Mouse (Mus musculus): ENCODE results near the gene Grm8.
"Not testable (repeated sequence)": the region's sequence is repeated elsewhere in the genome, so short reads cannot be mapped to it uniquely, and the experiment has no call there.

Gene Grm8

DNA sequence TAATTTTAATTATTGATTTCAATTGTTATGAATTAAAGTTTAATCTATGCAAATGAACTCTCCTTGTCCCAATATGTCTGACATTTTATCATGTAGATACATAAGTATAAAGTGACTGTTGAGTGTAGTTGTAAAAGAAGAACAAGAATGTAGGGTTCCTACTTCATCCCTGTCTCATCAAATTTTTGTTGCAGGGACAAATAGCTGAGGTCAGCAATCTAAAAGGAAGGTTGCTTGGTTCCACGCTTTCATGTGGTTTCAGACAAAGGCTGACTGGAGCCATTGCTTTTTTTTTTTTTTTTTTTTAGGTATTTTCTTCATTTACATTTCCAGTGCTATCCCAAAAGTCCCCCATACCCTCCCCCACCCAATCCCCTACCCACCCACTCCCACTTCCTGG, 298.8 kb downstream of the Grm8 start:
- DNase-seq = no peak

DNA sequence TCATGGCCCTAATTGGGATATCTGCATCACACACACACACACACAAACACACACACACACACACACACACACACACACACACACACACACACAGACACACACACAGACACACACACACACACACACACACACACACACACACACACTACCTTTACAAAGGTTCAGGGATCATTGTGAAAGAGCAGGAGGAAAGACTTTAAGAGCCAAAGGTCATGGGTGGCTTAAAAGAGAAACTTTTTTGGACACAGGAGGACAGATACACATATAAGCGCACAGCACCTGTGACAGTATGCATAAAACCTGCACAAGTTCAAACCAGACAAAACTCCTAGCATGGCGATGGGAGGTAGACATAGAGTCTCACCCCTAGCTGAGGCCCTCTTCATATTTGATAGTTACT, 315.2 kb downstream of the Grm8 start:
- not testable (repeated sequence) for DNase-seq

DNA sequence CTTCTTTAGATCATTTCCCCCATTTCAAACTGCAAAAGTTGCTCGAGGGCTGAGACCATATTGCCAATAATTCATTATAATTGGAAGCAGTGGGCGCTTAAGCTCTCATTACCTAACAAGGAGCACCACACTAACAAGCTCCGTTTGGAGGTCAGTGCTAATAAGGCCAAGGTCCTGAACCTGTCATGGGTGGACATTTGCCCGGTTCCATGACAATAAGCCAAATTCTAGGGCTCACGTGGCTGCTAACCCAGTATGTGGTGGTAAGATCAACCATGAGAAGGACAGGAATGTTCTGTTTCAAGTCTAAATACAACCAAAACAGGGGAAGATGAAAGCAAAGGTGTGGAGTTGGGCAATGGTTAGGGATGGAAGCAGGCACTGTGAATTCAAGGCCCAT, 322.2 kb downstream of the Grm8 start:
- no peak for DNase-seq

DNA sequence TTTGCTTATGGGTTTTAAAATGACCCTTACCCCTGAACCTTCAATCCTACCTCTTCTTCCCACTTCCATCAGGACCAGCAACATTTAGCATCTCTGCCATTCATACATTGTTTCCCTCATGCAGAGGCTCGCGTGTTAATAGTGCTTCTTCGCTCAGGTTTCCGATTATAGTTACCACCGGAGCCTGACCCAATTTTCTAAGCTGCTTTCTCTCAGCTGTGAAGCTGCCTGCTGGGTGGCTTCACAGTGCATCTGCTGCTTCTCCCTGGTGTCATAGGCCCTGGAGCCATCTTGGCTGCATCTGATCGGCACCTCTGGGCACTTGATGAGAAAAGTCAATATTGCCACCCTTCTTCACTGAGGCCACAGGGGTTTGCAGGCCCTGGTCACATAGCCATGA, 325.0 kb downstream of the Grm8 start:
- DNase-seq = no peak

DNA sequence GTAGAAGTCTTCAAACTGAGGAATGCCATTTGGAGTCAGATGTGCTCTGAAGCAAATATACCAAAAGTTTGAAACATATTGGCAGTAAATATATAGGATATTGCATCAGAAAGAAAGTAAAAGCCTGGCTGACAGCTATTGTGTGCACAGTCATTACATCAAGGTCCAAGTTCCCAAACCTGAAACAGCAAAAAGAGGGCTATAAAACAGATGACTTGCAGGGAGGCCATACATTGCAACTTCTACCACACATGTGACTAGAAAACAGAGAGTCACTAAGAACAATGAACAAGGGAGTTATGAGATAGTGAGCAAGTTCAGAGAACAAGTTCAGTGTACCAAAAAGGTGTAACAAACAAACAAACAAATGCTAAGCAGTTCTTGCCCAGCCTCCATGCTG, 328.2 kb downstream of the Grm8 start:
- DNase-seq = no peak

DNA sequence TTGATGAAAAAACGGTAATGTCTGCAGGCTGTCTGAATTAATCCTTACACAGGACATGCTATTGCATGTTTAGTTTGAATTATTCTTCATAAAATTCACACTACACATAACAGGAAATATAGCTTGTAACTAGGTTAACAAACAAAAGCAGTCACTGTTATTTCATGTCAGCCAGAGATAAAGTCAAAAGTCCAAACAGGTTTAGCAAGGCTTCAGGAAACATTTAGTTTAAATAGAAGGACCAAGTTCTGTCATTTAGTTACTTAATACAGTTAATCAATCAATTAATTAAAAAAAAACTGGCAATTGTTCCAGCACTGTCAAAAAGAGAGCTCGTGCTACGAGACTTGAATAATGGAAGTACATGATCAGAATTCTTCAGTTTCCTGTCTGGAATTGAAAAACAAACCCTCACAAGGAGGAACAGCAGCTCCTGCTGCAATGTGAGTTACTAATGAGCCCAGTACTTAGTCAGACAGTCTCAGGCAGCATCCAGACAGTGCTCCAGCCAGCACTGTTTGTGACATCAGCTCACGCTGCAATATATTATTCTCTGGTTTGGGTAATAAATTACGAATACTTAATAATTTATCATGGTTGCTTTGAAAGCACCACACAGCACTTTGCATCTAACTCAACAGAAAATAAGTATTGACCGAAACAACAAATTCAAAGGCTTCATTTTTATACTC, 334.0 kb downstream of the Grm8 start:
- DNase-seq = no peak

DNA sequence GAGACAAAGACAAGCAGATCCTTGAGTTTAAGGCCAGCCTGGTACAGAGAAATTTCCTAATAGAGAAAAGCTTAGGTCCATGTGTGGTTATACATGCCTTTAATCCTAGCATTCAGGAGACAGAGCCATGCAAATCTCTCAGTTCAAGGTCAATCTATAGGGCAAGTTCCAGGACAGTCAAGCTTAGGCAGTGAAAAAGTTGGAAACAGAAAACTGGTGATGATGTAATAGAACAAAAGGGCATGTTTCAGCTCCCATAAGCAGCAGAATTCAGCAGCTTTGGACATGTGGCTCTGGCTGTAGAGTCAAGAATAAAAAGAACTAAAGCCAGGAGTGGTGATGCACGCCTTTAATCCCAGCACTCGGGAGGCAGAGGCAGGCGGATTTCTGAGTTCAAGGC, 336.2 kb downstream of the Grm8 start:
- DNase-seq = no peak

DNA sequence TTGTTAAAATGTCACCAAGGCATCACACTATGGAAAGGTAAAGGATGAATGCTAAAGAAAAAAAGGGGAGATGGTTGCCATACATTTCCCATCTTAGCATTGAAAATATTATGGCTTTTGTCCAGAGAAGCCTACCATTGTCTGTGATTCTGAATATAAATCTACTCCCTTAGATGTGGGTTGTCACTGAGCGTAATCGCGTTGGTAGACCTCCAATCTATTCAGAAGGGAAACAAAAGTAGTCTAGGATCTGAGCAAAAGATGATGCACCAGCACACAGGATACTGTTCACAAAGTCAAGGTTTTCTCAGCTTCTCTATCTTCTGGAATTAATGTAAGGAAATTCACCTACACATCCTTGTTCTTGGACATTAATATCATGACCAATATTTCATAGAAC, 345.4 kb downstream of the Grm8 start:
- no peak for DNase-seq

DNA sequence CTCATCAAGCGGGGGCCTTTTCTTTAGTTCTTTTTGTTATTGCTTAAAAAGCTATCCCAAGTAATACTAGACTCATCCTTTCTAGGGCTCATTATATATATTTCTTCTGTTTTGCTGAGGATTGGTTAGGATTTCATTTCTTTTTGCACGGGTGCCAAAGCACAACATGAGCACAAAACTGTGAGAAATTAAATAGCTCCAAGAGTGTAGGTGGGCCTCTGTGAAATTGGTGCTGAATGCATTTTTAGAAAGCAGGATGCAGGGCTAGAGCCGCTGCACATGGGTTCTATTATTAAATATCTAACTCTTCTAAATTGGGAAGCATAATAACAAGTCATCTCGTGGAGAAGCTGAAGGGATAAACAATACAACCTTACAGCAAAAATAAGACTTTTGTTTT, 345.8 kb downstream of the Grm8 start:
- peak; percentile 21 for DNase-seq

DNA sequence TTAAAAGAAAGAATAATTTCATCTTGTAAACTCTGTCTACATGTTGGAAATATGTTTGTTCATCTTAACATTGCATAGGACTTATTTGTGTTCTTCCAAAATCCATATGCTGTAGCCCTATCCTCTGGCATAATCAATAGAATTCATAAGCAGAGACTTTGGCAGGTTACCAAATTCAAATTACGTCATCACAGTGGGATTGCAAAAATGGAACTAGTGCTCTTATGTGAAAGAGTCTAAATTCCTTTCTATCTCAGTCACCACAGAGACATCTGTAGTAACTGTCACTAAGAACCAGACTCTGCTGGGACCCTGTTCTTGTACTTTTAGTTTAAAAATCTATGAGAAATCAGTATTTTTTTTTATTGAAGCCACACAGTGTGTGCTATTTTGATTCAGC, 352.7 kb downstream of the Grm8 start:
- no peak for DNase-seq

DNA sequence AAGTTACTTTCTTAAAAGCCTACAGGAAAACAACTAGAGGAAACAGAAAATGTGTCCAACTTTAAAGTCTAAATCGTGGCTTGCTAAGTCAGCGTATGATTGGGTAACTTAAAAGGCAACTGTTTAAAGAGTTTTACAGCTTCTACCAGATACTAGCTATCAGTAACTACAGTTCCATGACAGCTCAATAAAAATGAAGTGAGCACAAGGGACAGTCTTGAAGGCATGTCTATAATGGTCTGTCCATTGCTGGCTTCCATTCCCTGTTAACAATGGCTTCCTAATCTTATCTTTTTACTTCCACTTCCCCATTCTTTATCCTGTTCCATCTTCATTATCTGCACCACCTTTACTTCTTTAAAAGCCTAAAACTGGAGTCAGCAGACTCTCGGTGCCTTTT, 353.6 kb downstream of the Grm8 start:
- no peak for DNase-seq

DNA sequence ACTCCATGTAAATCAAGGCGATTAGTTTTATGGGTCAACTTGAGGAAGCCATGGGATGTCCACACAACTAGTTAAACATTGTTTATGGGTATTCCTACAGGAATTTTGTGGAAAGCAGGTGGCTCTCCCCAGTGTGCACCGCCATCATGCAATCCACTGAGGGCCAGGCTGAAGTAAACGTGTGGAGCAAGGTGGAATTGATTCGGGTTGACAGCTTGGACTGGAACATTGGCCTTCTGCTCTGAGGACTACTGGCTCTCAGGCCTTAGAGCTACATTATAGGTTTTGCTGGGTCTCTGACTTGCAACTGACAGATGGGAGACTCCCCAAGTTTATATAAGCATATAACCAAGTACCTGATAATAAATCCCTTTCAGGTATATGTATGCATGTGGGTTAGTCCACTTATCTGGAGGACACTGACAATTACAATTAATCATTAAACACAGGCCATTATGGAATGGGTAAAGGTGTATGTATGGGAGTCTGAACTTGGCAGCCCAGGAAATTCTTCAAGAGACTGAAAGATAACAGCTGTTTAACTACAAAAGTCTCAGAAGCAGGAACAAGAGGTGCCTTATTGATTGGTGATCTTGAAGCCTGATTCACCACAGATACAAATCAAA, 359.2 kb downstream of the Grm8 start:
- no peak for DNase-seq

DNA sequence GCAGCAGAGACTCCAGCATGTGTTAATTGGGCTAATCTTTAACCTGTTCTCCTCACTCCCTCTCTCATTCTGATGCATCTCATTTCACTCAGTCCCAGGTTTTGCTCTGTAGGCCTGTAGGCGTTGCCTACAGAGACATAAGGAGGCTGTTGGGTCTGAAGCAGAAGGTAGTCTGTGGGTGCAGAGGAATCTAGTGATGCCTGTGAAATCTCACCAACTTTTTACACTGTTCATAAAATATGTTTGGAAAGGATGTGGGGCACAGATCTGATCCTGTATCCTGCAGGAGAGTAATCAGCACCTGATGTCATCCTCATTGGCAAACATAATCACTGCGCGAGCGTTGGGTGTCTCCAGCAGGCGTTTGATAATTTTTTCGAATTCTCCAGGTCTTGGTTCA, 372.9 kb downstream of the Grm8 start:
- DNase-seq = peak; percentile 34

DNA sequence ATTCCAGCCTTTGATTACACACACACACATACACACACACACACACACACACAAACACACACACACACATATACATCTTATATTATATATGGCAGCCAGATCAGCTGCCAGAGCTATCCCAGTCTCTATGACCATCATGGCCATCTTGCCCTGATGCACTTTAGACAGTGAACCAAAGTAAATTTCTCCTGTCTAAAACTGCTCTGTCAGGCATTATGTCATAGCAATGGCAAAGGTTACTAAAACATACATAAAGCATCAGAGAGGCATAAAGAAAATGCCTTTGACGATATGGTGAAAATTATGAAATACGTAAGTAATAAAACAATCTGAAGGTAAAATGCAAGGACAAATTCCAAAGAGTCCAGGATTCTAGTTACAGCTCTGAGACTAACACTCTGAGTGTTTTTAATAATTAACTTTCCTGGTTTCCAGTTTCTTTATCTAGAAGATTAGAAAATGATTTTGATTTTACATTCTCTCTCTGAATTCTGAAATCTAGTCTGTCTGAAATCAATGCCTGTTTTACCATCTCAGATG, 381.6 kb downstream of the Grm8 start:
- no peak for DNase-seq

DNA sequence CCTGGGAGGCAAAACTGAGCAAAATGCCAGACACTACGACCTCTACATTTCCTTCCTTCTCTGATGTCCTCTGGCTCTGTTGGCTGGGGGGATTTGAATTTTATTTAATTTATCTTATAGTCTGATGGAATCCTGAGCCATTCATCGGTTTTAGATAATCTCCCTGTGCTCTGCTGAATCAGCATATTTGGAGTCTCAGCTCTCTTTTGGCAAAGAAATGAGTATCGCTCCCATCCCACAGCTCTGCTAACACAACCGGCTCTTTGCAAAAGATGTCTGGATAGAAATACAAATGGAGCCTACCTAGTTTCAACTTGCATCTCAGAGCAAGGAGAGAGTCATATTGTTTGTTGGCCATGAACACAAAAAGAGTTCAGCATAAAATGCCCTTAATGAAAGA, 388.5 kb downstream of the Grm8 start:
- no peak for DNase-seq

DNA sequence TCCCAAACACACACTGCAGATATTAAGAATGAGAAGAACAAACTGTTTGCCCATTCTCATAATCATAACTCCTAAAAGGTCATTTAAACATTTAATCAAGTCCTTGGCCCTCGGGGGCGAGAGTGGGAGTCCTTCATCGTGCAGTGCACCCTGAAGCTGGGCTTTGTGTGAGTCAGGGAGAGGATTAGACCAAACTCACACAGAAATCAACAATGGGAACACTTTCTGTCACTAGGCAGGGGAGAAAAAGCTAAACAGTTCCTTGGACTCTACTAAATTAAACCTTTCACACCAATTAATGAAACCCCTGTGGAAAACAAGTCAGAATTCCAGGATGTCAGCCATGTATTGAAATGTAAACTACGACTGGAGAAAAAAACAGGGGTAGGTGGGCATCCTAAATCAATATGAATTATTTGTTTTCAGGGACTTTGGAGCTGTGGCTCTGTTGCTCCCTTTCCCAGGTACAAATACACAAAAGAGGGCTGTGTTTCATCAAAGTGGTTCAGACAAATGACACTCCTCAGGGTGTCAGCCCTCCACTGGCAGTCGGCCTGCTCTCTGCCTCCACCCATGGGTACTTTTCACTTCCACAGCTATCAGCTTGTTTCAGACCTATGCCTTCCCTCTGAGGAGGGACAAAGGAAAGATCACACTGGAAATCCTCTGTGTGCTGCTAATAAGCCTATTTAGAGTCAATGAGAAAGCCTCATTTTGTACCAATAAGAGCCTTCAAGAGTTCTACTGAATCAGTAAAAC, 389.1 kb downstream of the Grm8 start:
- DNase-seq = no peak

DNA sequence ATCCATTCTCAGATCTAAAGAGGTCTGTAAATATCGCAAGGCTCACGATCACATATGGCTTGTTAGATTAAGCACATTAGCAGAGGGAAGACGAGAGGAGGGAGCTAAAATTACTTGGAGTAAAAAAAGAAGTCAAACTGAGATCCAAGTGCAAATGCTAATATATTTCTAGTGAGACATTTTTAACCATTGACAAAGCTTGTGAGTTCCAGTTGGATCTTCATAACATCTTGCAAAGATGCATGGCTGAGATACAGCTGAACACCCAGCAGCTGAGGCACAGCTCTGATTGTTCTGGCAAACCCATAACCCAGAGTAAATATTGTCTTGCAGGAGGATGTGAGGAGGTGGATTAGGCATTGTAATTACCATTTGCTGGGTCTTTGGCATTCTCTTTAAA, 445.6 kb downstream of the Grm8 start:
- DNase-seq = peak; percentile 12

DNA sequence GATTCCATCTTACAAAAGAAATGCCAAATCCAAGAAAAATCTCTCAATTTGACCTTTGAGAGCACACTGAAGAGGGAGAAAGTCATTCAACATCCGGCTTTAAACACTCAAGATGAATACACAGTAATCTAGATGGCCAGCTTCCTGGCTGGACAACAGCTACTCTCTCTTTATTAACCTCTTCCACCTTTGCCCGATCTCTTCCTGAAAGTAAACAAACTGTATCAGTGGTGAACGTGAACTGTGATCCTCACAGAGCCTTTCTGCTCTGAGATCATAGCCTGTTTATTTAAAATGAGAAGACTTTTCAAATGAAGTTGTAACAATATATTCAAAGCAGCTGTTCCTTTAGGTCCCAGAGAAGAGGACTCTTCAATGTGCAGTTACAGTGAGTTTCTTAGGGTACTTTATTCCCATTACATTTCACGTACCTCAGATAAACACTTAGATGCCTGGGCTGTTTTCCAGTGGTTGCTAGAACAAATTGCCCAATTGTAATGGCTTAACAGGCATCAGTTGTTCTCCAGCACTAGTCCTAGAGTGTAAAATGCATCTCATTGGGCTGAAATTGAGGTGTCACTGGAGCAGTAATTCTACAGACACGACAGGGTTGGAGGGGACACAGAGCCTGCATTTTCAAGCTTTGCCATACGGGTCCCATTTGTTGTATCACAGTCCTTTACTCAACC, 473.1 kb downstream of the Grm8 start:
- DNase-seq = no peak

DNA sequence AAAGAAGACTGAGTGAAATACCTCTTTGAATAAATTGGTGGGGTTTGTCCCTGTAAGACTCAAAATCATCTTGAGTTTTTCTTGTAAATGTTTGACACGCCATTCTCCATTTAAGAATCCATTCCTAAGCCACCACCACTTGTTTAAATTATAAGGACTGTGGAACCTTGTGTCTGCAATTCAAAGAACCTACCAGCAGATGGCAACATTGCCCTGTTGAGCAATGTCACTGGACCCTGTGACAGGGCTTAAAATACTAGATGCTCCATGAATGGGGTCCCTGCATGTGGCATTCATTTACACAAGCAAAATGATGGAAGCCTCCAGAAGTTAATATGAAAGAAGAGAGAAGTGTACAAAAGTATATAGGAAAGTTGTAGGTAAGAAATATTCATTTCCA, 477.5 kb downstream of the Grm8 start:
- no peak for DNase-seq

DNA sequence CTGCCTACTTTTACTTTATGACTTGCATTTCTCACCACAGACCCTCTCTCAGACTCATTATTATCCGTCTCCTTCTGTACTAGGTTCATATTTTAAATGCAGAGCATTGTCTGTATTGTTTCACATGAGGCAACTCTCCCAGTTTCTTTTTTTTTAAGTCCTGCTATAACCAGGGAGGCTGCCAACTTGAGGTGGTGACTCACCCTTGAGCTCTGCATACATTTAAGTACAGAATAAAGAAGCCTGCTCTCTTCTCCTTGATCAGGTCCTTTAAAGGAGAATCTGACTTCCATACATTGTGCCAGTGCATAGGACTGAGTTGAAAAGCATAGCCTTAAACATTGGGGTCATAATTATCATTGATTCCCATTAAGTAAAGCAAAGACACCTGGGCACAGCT, 488.5 kb downstream of the Grm8 start:
- peak; percentile 45 for DNase-seq

DNA sequence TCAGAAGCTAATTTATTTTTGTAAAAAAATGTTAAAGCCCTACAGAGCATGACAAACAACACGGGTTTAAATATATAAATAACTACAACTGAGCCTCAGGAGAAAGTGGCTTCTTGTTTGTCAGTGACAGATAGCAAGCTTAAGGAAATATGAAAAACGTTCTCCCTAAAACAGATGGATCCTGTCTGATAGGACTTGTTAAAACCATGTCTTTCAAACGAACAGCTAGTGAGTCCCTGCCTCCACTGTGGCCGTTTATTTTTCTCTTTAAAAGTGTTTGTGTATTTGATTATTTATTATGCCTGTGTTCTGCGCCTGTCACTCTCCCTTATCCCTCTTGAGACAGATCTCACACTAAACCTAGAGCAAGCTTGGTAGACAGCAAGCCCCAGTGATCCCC, 489.9 kb downstream of the Grm8 start:
- DNase-seq = no peak

DNA sequence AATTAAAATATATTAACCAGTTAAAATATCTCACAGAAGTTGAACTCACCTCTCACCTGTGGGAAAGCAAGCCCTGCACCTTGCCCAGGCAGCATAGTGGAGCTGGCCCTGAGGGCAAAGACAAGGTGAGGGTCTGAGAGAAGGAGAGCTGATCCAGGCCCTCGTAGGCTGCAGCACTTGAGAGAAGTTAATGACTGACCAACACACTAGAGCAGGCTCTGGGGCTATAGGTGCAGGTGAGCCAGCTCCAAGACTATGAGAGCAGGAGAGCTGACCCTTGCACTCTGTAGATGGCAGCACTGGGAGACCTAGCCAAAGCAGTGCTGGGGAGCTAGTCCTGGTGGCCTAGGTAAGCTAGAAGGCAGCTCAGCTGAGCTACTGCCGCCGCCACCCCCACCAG, 499.1 kb downstream of the Grm8 start:
- DNase-seq = no peak

DNA sequence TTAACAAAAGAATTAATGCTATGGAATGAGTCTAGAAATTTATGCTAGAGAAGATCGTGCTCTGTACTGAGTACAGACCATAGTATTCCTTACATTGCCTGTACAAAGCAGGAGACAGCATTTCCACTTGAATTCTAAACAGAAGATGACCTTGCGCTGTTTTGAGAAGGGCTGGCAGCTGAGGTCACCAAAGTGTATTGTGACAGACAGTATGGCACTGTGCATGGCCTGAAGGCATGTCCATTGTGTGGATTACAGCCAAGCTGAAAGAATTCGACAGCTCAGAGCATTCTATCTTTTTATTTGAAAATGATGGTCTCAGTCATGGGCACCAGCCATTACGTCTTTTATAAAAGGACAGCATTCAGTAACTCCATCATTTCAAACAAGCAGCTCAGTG, 517.5 kb downstream of the Grm8 start:
- no peak for DNase-seq

DNA sequence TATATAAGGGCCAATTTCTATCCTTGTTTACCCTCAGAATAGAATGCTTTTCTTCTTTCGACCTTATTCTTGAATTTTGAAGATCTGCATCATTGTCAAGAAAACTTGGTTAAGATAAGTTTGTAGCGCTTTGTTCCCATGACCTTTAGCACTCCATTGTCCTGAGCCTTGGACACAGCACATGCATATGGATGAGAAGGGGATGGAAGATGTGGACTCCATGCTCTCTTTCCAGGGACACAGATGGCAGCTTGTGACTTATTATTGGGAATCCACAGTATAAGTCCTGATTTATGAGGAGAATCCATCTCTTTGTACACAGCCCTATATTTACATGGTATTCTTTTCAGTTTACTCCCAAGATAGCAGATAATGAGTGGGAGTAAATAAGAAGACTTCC, 554.5 kb downstream of the Grm8 start:
- no peak for DNase-seq

All from right cerebral cortex, postnatal 25 days (tissue).